Mouse (Mus musculus) heart, embryonic 10.5 days (tissue): ENCODE measurements around the gene Polr2c. TPM values are rescaled to one million over a fixed set of nuclear protein-coding genes. Genes with fewer than 3 reads are reported as not detected.

ENCODE experiments used
- DNase-seq: peaks from one replicate; pipeline ENCODE4 v3.0.0-alpha.2; 2017; ENCODE audit warnings: low spot score
- H3K27ac ChIP-seq: fragments of 300-500 bp; sonication (generic); 2 replicates; pipeline ENCODE4 v1.5.1; 2016; ENCODE audit warnings: mild to moderate bottlenecking
- H3K27me3 ChIP-seq: fragments of 300-500 bp; sonication (generic); 2 replicates; pipeline ENCODE4 v1.6.1; 2016; ENCODE audit warnings: mild to moderate bottlenecking; ENCODE audit not compliant: poor library complexity, insufficient read depth, severe bottlenecking
- H3K36me3 ChIP-seq: fragments of 300-500 bp; sonication (generic); 2 replicates; pipeline ENCODE4 v1.6.1; 2016; ENCODE audit warnings: mild to moderate bottlenecking, moderate library complexity
- H3K4me1 ChIP-seq: fragments of 300-500 bp; sonication (generic); 2 replicates; pipeline ENCODE4 v1.6.1; 2016; ENCODE audit warnings: mild to moderate bottlenecking
- H3K4me3 ChIP-seq: fragments of 300-500 bp; sonication (generic); 2 replicates; pipeline ENCODE4 v1.5.1; 2016; ENCODE audit warnings: mild to moderate bottlenecking, moderate library complexity
- H3K9me3 ChIP-seq: fragments of 300-500 bp; sonication (generic); 2 replicates; pipeline ENCODE4 v1.6.1; 2016; ENCODE audit warnings: mild to moderate bottlenecking, moderate library complexity
- WGBS: fragments of 180-500 bp; shearing (Covaris S2); methylation state at CpG from one replicate; pipeline ENCODE4 v1.1.7; 2016; 5-methylcytosine and 5-hydroxymethylcytosine counted together
- polyA plus RNA-seq: library from polyadenylated mRNA; unstranded; fragments of >200 nt; fragmentation: Nextera tagmentation; extraction: Ambion mirVana; gene quantifications from 2 replicates; pipeline ENCODE4 v1.2.1, GENCODE M21; 2016

Gene Polr2c
- polyA plus RNA-seq, 1 experiment from 2014 or later, result 190 TPM

- Histone ChIP-seq H3K27me3 (no peaks in the 10 kb centered on the region), H3K4me3 (peak overlapping the region; percentile 99), H3K4me1 (peaks cover 17% of the 10 kb centered on the region), H3K9me3 (no peaks in the 10 kb centered on the region), H3K36me3 (peaks cover 61% of the 10 kb centered on the region), H3K27ac (peak overlapping the region; percentile 94; the same call in 1 of the 2 replicates)
- DNase-seq, result no peak
- 28% methylated on average over 5 of the region's 5 CpGs for WGBS
Measured at GRCm38 (mm10) chr8:94857011-94857345, 272 bp upstream of the Polr2c start.

GRCm38 (mm10) chr8:94861352-94861910, 4.2 kb downstream of the Polr2c start:
- 66% methylated on average over 8 of the region's 8 CpGs for WGBS
- no peaks in the 10 kb centered on the region for H3K9me3 ChIP-seq
- H3K4me3 ChIP-seq, result no peak overlapping the region
- H3K4me1 ChIP-seq, result peaks cover 29% of the 10 kb centered on the region
- H3K36me3 ChIP-seq, result peaks cover 70% of the 10 kb centered on the region
- no peak overlapping the region for H3K27ac ChIP-seq
- DNase-seq, result no peak
- no peaks in the 10 kb centered on the region for H3K27me3 ChIP-seq

- H3K4me3 ChIP-seq, result no peak overlapping the region
- no peak for DNase-seq
- H3K27me3 ChIP-seq, result no peaks in the 10 kb centered on the region
- no peak overlapping the region for H3K27ac ChIP-seq
- peaks cover 83% of the 10 kb centered on the region for H3K36me3 ChIP-seq
- H3K4me1 ChIP-seq, result peaks cover 35% of the 10 kb centered on the region
- H3K9me3 ChIP-seq, result no peaks in the 10 kb centered on the region
- WGBS, result 78% methylated on average over 12 of the region's 12 CpGs
Measured at GRCm38 (mm10) chr8:94862487-94863220, 5.4 kb downstream of the Polr2c start.

- Histone ChIP-seq H3K27me3 (no peaks in the 10 kb centered on the region), H3K27ac (no peak overlapping the region), H3K4me3 (no peak overlapping the region), H3K36me3 (peaks cover 95% of the 10 kb centered on the region), H3K4me1 (peaks cover 40% of the 10 kb centered on the region), H3K9me3 (no peaks in the 10 kb centered on the region)
- 71% methylated on average over 10 of the region's 10 CpGs for WGBS
- DNase-seq, result no peak
Measured at GRCm38 (mm10) chr8:94863897-94864673, 6.8 kb downstream of the Polr2c start.

- Histone ChIP-seq H3K4me3 (no peak overlapping the region), H3K27ac (no peak overlapping the region), H3K27me3 (no peaks in the 10 kb centered on the region), H3K36me3 (peaks cover 97% of the 10 kb centered on the region), H3K9me3 (no peaks in the 10 kb centered on the region), H3K4me1 (peaks cover 49% of the 10 kb centered on the region)
- 85% methylated on average over 10 of the region's 10 CpGs for whole genome bisulfite sequencing
- no peak for DNase-seq
Measured at GRCm38 (mm10) chr8:94865292-94865691, 8.0 kb downstream of the Polr2c start.

- H3K4me3 ChIP-seq, result no peak overlapping the region
- peaks cover 86% of the 10 kb centered on the region for H3K36me3 ChIP-seq
- H3K27ac ChIP-seq, result no peak overlapping the region
- H3K4me1 ChIP-seq, result peaks cover 59% of the 10 kb centered on the region
- WGBS, result 82% methylated on average over 9 of the region's 9 CpGs
- no peaks in the 10 kb centered on the region for H3K9me3 ChIP-seq
- H3K27me3 ChIP-seq, result no peaks in the 10 kb centered on the region
- no peak for DNase-seq
Measured at GRCm38 (mm10) chr8:94866921-94867320, 9.7 kb downstream of the Polr2c start.

- 42% methylated on average over 7 of the region's 7 CpGs for WGBS
- Histone ChIP-seq H3K36me3 (peaks cover 64% of the 10 kb centered on the region), H3K4me1 (peaks cover 73% of the 10 kb centered on the region), H3K27ac (peak overlapping the region; percentile 78; the same call in 1 of the 2 replicates), H3K27me3 (no peaks in the 10 kb centered on the region), H3K4me3 (peak overlapping the region; percentile 57), H3K9me3 (no peaks in the 10 kb centered on the region)
- no peak for DNase-seq
Measured at GRCm38 (mm10) chr8:94869146-94869545, 11.9 kb downstream of the Polr2c start.

GRCm38 (mm10) chr8:94870003-94870402, 12.8 kb downstream of the Polr2c start:
- H3K27ac ChIP-seq, result peak overlapping the region; percentile 78; the same call in 1 of the 2 replicates
- no peak for DNase-seq
- WGBS, result 33% methylated on average over 4 of the region's 4 CpGs
- peaks cover 55% of the 10 kb centered on the region for H3K36me3 ChIP-seq
- peak overlapping the region; percentile 57 for H3K4me3 ChIP-seq
- H3K4me1 ChIP-seq, result peaks cover 81% of the 10 kb centered on the region
- peaks cover under 1% of the 10 kb centered on the region; the same call in 1 of the 2 replicates for H3K27me3 ChIP-seq
- H3K9me3 ChIP-seq, result no peaks in the 10 kb centered on the region

- H3K27ac ChIP-seq, result peak overlapping the region; percentile 78
Measured at GRCm38 (mm10) chr8:94870474-94871107, 13.3 kb downstream of the Polr2c start.

GRCm38 (mm10) chr8:94871108-94871894, 14.1 kb downstream of the Polr2c start:
- peak overlapping the region; percentile 57 for H3K4me3 ChIP-seq
- 7% methylated on average over 7 of the region's 7 CpGs for WGBS
- DNase-seq, result peak; percentile 85
- H3K4me1 ChIP-seq, result peaks cover 89% of the 10 kb centered on the region
- H3K27me3 ChIP-seq, result peaks cover 5% of the 10 kb centered on the region; the same call in 1 of the 2 replicates
- H3K36me3 ChIP-seq, result peaks cover 42% of the 10 kb centered on the region
- no peaks in the 10 kb centered on the region for H3K9me3 ChIP-seq
- H3K27ac ChIP-seq, result peak overlapping the region; percentile 78

More at GRCm38 (mm10) chr8:94870474-94871107, 13.3 kb downstream of the Polr2c start:
- Histone ChIP-seq H3K27me3 (peaks cover 5% of the 10 kb centered on the region; the same call in 1 of the 2 replicates), H3K36me3 (peaks cover 49% of the 10 kb centered on the region), H3K9me3 (no peaks in the 10 kb centered on the region), H3K4me1 (peaks cover 84% of the 10 kb centered on the region), H3K4me3 (peak overlapping the region; percentile 57)
- no peak for DNase-seq
- WGBS, result 21% methylated on average over 22 of the region's 22 CpGs

GRCm38 (mm10) chr8:94872156-94872555, 14.9 kb downstream of the Polr2c start:
- no peak for DNase-seq
- Histone ChIP-seq H3K36me3 (peaks cover 34% of the 10 kb centered on the region), H3K9me3 (no peaks in the 10 kb centered on the region), H3K27me3 (peaks cover 5% of the 10 kb centered on the region; the same call in 1 of the 2 replicates), H3K4me1 (peaks cover 89% of the 10 kb centered on the region), H3K4me3 (peak overlapping the region; percentile 57), H3K27ac (peak overlapping the region; percentile 78; the same call in 1 of the 2 replicates)
- WGBS, result 52% methylated on average over 3 of the region's 3 CpGs

- H3K36me3 ChIP-seq, result peaks cover 29% of the 10 kb centered on the region
- H3K9me3 ChIP-seq, result no peaks in the 10 kb centered on the region
- H3K4me1 ChIP-seq, result peaks cover 89% of the 10 kb centered on the region
- peak overlapping the region; percentile 57 for H3K4me3 ChIP-seq
- H3K27ac ChIP-seq, result peak overlapping the region; percentile 78; the same call in 1 of the 2 replicates
- DNase-seq, result no peak
- H3K27me3 ChIP-seq, result peaks cover 5% of the 10 kb centered on the region; the same call in 1 of the 2 replicates
- WGBS, result 55% methylated on average over 2 of the region's 2 CpGs
Measured at GRCm38 (mm10) chr8:94872576-94872975, 15.3 kb downstream of the Polr2c start.
